Mouse (Mus musculus) large intestine, adult 2 months (tissue): ENCODE results near the gene OR5BS1P. TPM values are rescaled to one million over a fixed set of nuclear protein-coding genes. Genes with fewer than 3 reads are reported as not detected.
"Not testable (repeated sequence)": the region's sequence is repeated elsewhere in the genome, so short reads cannot be mapped to it uniquely, and the experiment has no call there.

Source experiments
- DNase-seq: peaks from one replicate; pipeline ENCODE4 v3.0.0-alpha.2; 2012; ENCODE audit warnings: low read depth, low spot score
- WGBS: fragments of 180-500 bp; shearing (Covaris S2); methylation state at CpG from one replicate; pipeline ENCODE4 v1.1.7; 2018; 5-methylcytosine and 5-hydroxymethylcytosine counted together
- polyA plus RNA-seq: library from polyadenylated mRNA; depleted of rRNA; stranded (reverse); fragments of >200 nt; gene quantifications from 2 replicates; pipeline ENCODE4 v1.2.3, GENCODE M21; 2012; rRNA removed

The OR5BS1P gene
- polyA plus RNA-seq = not detected in 2 replicates

DNA sequence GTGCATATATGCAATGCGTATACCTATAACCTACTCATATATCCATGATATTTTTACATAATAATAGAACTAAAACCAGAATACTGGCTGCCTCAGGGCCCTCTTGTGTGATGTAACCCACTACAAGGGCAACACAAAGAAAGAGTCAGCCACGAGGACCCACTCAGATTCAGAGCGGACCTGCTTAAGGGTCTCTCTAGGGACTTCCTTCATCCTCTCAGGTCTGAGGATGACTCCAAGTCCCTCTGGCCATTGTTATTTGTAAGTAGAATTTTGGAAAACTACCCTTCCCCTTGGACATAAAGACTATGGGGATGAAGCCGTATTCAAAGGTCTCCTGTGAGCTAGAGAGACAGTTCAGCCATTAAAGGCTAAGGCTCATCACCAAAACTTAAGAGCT is at the start of gene OR5BS1P:
TSS of gene OR5BS1P (plus strand) at position 301 of the 400 bp plus-strand sequence.
- no peak for DNase-seq
- 91% methylated on average over 4 of the region's 4 CpGs for WGBS

DNA sequence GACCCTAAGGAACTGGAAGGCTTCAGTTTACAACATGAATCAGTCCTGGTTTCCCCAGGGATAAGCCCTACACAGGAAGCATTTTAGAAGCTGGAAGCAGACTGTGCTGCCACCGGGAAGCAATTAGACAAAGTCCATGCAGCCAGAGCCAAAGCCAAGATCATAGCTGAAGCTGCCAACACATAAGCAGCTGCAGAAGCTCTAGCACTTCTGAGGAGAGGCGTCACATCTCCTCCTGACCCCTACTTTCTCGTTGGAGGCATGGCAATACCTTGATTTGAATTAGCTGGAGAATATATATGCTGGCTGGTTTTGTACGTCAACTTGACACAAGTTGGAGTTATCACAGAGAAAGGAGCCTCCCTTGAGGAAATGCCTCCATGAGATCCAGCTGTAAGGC is 48.8 kb upstream of the OR5BS1P start:
- WGBS = 35% methylated on average over 4 of the region's 4 CpGs

DNA sequence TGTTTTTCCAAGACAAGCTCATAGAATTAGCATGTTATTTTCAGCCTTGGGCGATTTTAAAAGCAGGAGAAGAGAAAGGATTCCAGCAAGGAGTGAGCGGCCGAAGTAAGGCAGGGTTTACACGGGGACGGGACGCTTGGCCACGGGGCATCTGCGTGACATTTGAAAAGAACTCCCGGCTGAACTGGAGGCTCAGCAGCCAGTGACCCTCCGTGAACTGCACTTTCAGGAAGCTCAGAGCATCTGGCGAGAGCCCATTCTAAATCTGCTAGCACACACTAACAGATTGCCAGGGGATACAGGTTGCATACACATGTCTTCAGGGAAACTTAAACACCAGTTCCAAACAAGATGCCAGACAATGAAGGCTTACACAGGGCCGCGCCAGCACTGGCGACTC is 45.4 kb upstream of the OR5BS1P start:
- DNase-seq = no peak
- WGBS = 61% methylated on average over 14 of the region's 14 CpGs

More for the DNA sequence above, 48.8 kb upstream of the OR5BS1P start:
- DNase-seq = no peak

DNA sequence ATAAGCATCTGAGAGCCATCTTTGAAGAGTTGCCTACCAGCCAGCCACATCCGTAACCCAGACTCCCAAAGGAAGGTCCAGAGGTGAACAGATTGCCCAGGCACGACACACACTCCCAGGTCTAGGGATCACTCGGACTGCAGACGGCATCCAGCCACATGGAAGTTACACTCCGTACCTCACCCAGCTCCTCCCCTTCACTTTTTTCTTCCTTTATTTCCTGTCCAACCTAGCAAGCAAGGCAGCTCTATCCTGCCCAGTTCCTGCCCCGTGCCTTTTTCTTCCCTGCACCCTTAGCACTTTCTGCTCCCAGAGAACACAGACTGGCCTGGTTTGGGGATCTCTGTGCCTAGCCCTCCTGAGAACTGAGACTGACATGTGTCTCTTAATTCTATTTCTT is 44.9 kb upstream of the OR5BS1P start:
- peak; percentile 28 for DNase-seq
- 12% methylated on average over 6 of the region's 6 CpGs for WGBS

DNA sequence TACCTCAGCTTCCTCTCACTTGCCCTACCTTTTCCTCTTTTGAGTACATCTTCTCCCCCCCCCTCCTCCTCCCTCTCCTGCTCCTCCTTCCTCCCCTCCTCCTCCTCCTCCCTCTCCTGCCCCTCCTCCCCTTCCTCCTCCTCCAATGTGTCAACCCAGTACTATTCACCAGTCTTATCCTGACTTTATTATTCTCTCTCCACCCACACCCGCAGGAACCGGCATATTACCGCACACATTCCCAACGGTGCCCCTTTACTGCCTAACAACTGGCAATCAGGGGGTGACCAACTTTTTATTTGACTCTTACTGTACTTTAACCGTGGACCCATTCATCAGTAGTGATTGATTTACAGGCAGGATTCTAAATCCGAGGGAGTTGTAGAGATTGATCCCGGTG is 44.5 kb upstream of the OR5BS1P start:
- peak; percentile 16 for DNase-seq
- 26% methylated on average over 7 of the region's 7 CpGs for WGBS

DNA sequence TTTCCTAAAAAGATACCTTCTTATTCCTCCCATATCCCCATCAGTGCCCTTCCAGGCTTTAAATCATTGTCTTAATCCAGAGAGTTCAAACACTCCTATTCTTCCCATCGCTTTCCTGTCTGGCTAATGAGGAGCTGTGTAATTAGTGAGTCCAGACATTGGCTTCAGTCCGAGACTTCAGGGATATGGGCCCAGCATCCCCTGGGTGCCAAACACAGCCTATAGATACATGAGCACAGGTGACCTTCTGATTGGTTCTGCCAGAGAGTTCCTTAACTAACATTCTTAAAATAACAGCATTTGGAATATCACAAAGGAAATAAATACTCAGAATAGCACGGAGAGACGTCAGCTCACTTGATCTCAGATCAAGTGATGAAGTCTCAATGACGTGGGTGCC is 38.8 kb upstream of the OR5BS1P start, which contains the start of gene Olfr282:
TSS of gene Olfr282 (plus strand) at position 301 of the 400 bp plus-strand sequence.
- DNase-seq = not testable (repeated sequence)
- WGBS = 80% methylated on average over 5 of the region's 5 CpGs

DNA sequence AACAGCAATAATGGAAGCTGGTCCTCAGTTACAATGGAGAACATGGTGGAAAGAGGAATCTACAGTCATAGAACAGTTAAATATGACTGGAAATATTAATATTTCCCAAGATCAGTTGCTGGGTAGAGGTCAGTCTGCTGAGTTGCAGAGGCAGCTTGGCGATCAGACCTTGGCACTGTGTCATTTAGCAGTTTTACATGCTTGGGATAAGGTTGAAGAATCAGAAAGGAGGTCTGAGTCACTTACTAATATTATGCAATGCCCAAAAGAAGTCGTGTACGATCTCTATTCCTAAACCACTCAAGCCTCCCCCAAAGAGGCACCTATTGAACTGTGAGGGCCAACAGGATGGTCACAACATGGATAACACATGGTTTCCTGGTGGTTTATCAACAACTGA is 25.1 kb upstream of the OR5BS1P start:
- WGBS = 77% methylated on average over 3 of the region's 3 CpGs
- DNase-seq = no peak

DNA sequence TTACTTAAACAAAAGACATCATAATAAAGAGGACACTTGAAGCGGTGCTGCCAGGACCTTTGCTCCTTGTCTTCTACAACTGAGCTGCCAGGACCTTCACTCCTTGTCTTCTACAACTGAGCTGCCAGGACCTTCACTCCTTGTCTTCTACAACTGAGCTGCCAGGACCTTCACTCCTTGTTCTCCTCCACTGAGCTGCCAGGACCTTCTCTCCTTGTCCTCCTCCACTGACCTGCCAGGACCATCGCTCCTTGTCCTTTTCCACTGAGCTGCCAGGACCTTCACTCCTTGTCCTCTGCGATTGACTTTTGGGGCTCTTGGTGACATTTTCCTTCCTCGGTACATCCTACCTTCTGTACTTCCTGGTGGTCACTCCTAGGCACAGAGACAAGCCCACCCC is 21.2 kb upstream of the OR5BS1P start:
- 58% methylated on average over 4 of the region's 4 CpGs for WGBS
- no peak for DNase-seq

DNA sequence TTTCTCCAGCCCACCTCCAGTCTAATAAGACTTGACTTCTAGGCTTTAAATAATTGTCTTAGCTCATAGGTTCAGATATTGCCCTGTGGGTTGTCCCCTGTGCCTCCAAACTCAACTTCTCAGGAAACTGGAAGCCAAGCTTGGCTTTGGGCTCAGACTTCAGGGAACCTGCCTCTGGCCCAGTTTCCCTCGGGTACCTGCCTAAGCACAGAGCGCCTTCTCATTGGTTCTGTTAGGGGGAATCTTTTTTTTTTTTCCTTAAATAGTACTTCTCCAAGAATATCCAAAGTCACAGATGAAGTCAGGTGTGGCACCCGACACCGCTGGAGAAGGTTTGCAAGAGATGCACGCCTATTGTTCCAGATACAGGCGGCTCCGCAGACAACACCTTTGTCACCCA is 17.4 kb upstream of the OR5BS1P start, which contains the start of gene Olfr281:
TSS of gene Olfr281 (plus strand) at position 301 of the 400 bp plus-strand sequence.
- WGBS = 93% methylated on average over 7 of the region's 7 CpGs
- DNase-seq = no peak

DNA sequence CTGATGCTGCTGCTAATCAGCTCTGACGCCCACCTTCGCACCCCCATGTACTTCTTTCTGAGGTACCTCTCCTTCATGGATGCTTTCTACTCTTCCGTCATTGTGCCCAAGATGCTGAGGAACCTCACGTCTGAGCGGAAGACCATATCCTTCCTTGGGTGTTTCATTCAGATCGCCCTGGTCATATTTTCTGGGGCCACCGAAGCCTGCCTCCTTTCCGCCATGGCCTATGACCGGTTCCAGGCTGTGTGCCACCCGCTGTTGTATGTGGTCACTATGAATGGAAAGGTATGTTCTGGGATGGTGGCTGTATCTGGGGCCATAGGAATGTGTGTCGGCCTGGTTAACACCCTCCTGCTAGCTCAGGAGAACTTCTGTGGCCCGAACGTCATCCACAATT is 1.8 kb downstream of the OR5BS1P start:
- 90% methylated on average over 13 of the region's 13 CpGs for WGBS
- DNase-seq = no peak

DNA sequence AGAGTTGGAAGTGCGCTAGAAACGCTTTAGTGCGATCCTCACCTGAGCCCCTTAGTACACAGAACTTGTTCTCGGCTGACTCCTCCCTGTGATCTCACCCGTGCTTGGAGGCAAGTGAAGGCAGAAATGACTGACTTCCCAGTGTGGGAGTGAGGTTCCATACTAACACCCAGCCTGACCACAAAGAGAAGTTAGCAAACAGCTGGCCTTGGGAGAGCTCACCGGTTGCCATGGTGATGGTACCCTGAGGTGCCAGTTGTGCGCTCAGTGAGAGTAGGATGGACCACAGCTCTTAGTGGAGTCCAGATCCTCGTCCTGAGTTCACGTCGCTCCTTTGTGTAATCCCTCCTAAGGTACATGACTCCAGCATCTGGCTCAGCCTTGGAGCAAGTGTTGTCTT is 5.3 kb downstream of the OR5BS1P start:
- WGBS = 79% methylated on average over 10 of the region's 10 CpGs
- no peak for DNase-seq

DNA sequence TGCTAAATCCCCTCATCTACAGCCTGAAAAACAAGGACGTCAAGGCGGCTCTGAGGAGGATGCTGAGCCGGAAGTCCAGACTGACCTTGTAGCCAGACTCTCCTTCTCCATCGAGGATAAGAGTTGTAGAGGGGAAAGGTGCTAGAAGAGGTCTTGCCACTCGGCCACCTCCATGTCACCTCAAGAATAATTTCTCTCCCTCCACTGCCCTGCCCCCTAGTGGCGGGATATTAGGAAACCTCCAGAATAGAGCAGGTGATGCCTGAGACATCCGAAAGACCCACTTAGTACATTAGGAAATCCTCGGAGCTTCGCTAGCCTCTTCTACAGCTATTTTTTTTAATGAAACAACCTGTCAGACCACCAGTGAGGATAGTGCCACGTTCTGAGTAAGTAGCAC is 5.7 kb downstream of the OR5BS1P start:
- no peak for DNase-seq
- WGBS = 39% methylated on average over 10 of the region's 10 CpGs

DNA sequence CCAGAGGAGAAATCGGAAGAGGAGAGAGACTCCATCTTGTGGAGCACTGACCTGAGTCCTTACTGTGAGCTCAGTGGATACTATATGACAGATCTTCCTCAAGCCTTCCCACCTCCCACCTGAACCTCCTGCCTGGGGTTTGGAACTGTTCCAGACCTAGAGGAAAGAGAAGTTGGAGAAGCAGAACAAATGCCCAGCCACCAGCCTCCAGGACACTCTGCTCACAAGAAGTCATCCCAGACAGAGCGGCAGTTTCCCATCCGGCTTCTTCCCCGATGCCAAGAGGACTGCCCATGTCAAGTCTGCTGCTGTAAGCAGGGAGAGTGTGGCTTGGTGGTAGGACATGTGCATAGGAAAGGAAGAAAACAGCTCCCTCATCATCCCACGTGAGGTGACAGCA is 6.6 kb downstream of the OR5BS1P start:
- DNase-seq = no peak
- WGBS = 73% methylated on average over 5 of the region's 5 CpGs

DNA sequence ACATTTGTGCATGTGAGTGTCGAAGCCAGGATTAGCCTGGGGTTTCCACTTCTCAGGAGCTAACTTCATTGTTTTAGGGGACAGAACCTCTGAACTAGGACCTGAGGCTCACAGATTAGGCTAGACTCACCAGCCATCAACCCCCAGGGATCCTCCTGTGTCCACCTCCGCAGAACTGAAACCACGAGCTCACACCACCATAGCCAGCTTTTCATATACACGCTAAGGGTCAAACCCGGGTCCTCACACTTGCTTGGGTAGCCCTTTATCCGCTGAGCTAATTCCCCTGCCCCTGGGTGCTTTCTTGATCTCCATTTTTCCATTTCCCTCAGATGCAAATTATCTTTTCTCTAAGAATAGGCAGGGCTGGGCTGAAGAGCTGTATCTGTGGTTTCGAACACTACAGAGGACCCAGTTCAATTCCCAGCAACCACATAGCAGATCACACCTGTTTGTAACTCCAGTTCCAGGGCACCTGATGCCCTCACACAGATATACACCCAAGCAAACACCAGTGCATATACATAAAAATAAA is 9.9 kb downstream of the OR5BS1P start:
- DNase-seq = no peak
- 82% methylated on average over 7 of the region's 7 CpGs for WGBS

DNA sequence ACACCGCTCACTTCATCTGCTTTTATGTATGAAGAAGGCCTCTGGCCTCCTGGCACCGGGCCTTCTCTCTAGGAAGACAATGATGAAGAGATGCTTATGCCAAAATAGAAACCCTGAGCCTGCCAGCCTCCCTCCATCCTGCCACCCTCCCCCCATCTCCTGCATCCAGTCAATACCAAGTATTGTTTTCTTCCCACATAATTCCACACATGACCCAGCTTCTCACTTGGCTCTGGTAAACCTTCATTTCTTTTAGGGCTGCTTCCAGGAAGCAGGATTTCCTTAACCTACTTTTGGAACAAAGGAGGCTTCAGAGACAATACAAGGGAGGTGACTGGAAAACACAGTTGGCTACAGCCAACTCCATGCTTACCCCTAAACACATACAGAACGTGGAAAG is 13.0 kb downstream of the OR5BS1P start, which contains the start of gene Lalba:
TSS of gene Lalba (minus strand) at position 21 of the 400 bp plus-strand sequence.
- 53% methylated on average over 3 of the region's 3 CpGs for WGBS
- DNase-seq = no peak

DNA sequence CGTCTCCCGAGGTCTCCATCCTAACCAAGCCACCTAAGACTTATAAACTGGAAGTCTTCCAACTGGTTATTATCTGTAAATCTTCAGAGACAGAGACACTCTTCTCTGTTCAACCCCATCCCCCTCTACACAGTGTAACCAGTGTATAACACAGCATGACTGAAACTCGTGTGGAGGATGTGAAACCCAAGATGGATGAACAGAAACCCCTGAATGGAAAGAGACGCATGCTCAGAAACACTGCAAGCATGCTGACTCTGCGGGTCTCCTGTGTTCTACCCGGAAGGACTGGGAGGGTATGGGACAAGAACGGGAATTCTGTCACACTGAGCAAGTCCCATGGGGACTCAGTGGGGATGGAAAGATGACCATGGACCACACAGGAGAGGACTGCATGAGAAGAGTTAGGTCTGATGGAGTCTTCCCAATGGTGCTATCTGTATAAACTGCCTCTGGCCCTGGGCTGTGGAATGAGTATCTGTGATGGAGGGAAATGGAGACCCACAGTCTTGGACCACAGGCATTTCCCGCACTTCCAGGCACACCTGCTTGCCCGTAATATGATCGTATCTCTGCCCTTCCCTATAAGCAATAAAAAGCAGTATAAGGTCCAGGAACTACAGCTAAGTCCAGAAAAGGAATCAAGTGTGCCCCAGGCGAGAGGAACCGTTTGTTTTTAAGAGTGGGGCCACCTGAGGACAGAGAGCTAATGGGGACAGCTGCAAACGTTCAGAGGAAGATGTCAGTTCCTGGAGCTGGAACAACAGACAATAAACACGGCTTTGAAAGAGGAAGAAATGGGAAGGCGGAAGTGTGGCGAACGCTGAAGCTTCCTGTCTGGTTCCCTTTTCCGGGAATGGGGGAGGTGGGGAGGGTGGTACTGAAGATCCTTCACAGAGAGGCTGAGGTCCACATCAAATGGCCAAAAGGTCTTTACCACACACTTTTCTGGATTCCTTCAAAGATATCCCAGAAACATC is 14.5 kb downstream of the OR5BS1P start:
- peak; percentile 31 for DNase-seq
- WGBS = 28% methylated on average over 18 of the region's 18 CpGs

DNA sequence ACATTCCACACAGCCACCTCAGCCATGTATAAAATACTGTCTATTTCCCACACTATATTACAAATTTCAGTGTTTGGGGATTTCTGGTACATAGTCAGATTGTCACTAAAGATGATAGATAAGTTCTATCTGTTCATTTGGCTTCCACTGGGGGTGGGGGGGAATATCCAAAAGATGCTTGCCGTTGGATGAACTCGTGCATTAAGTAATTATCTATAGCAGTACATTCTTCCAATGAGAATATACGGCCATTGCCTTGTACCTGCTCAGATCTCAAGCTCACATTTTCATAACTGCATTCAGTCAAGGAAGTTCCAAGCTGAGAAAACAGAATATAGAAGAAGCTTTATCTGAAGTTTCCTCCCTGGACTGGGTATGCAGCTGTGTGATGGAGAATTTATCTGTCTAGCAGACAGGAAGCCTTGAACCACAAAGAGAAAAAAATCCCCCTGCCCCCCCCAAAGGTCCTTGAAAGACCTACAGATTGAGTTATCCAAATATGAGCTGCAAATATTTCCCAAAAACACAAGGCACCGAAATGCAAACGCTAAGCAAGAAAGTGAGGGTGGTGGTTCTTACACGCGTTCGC is 16.8 kb downstream of the OR5BS1P start:
- WGBS = 94% methylated on average over 8 of the region's 8 CpGs

DNA sequence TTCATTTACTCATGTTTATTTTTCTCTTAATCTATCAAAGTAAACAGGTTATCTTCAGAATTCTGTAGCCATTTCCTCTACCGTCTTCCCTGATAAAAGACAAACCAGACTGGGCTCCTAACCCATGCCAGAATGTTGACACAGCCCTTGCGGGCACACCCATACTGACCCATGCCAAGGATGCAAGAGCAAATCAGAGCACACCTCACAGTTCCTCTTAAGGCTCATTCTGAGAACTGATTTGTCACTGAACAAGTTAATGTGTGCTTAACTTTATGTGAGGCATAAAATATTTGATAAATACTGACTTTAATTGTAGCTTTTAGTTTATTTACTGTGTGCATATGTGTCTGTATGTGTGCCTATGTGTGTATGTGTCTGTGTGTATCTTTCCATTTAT is 21.6 kb downstream of the OR5BS1P start:
- peak; percentile 45 for DNase-seq
- WGBS = 19% methylated on average over 2 of the region's 2 CpGs

More for the DNA sequence above, 16.8 kb downstream of the OR5BS1P start:
- DNase-seq = no peak

DNA sequence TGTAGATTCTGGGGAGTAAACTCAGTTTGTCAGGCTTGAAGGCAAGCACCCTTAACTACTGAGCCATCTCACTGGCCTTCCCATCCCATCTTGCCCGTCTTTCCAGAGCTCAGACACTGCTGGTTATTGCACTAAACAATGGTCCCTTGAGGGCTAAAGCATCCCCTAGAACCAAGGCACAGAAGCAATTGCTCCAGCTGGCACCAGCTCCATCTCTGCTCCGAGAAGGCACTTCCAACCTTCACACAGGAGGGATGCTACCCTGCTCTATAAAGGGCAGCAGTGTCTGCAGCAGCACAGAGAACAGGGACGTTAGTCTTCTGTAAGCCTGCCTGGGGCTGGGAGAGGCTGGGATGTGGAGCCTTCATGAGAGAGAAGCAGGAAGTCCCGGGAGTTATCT is 22.4 kb downstream of the OR5BS1P start, which contains the start of gene Olfr279:
TSS of gene Olfr279 (plus strand) at position 301 of the 400 bp plus-strand sequence.
- 38% methylated on average over 4 of the region's 4 CpGs for WGBS
- no peak for DNase-seq

DNA sequence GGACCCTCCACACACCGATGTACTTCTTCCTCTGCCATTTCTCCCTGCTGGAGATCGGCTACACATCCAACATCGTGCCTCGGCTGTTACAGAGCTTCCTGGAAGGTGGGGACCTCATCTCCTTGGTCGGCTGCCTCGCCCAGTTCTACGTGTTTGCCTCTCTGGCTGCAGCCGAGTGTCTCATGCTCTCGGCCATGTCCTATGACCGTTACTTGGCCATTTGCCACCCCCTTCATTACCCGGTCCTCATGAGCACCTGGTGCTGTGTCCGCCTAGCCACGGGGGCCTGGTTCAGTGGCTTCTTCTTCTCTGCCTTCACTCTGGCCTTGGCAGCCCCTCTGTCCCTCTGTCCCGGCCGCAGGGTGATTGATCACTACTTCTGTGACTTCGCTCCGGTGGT is 27.9 kb downstream of the OR5BS1P start:
- no peak for DNase-seq
- WGBS = 51% methylated on average over 17 of the region's 17 CpGs
